Mouse (Mus musculus): ENCODE data around the gene Cntnap5c.

GRCm38 (mm10) chr17:58370089-58370488 lies 600.7 kb downstream of the Cntnap5c start:
- no peak for TF ChIP-seq CTCF (IDR thresholded peaks at IDR 0.05; ENCODE audit: borderline replicate concordance, control insufficient read depth, extremely low read depth, insufficient read depth, low read length, poor library complexity)
- TF ChIP-seq POLR2A (IDR thresholded peaks at IDR 0.05; ENCODE audit: control insufficient read depth, extremely low read depth, insufficient read depth, low read length, poor library complexity), result no peak

Data from thymus, adult 2 months (tissue).